Mouse (Mus musculus): ENCODE measurements around the gene Tmem104. TPM values are rescaled to one million over a fixed set of nuclear protein-coding genes. Genes with fewer than 3 reads are reported as not detected.

The Tmem104 gene
- polyA plus RNA-seq, 1 experiment from 2014 or later = 8.4 TPM

DNA sequence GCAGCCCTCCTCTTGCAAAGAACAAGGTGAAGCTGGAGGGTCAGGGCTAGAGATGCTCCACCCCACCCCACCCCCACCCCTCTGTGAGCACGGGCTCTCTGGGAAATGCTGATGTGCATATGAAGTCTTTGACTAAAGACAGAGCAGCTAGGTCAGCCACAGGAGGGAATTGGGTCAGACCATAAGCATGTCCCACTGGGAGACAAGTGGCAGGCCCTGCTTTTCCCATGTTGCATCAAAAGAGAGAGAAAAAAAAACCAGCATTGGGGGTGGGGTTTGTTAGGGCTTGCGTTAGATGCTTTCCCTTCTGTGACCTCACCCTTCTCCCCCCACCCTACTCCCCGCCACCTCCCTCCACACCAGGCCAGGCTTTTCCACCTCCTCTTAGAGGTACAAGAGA lies 60.0 kb downstream of the Tmem104 start:
- Histone ChIP-seq H3K4me3 (no peak overlapping the region), H3K9ac (no peak overlapping the region), H3K4me1 (replicated peaks) (peaks cover 37% of the 10 kb centered on the region), H3K27ac (ENCODE audit: poor library complexity, severe bottlenecking) (no peak overlapping the region), H3K4me2 (no peak overlapping the region), H3K9me3 (replicated peaks) (no peaks in the 10 kb centered on the region), H3K36me3 (peaks cover 19% of the 10 kb centered on the region), H3K27me3 (replicated peaks) (peaks cover 89% of the 10 kb centered on the region)
- WGBS = 20% methylated on average over 3 of the region's 3 CpGs
- ATAC-seq (ENCODE audit: insufficient number of reproducible peaks, low FRiP score) = no peak

DNA sequence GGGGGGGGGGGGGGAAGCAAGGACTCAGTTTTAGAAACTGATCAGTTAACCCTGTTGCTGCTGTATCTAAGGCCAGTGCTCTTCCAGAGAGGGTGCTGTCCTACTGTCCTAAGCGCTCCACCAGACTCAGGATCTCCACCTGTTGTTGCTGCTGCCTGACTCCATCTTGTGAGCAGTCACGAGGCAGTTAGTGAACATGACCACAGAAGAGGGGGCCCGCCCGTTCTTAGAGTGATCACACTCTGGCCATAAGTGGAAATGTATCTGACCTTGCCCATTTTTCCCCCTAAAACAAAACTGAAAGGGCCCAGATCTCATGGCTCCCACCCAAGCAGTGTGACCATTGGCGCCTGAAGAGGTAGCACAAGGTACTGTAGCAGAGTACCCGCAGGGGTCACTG lies 60.7 kb downstream of the Tmem104 start:
- Histone ChIP-seq H3K4me2 (no peak overlapping the region; the same call in 1 of the 2 replicates), H3K9ac (no peak overlapping the region), H3K36me3 (peaks cover 19% of the 10 kb centered on the region), H3K27me3 (replicated peaks) (peaks cover 91% of the 10 kb centered on the region), H3K9me3 (replicated peaks) (no peaks in the 10 kb centered on the region), H3K4me3 (no peak overlapping the region), H3K27ac (ENCODE audit: poor library complexity, severe bottlenecking) (no peak overlapping the region), H3K4me1 (replicated peaks) (peaks cover 35% of the 10 kb centered on the region)
- 59% methylated on average over 6 of the region's 6 CpGs for whole genome bisulfite sequencing
- no peak for ATAC-seq (ENCODE audit: insufficient number of reproducible peaks, low FRiP score)

- Histone ChIP-seq H3K27ac (ENCODE audit: poor library complexity, severe bottlenecking) (no peak overlapping the region), H3K4me3 (peak overlapping the region; percentile 51), H3K4me2 (peak overlapping the region; percentile 84), H3K4me1 (replicated peaks) (peaks cover 26% of the 10 kb centered on the region), H3K9ac (peak overlapping the region; percentile 25), H3K9me3 (replicated peaks) (no peaks in the 10 kb centered on the region), H3K36me3 (peaks cover 6% of the 10 kb centered on the region; the same call in 1 of the 2 replicates), H3K27me3 (replicated peaks) (peaks cover 100% of the 10 kb centered on the region)
- ATAC-seq (ENCODE audit: insufficient number of reproducible peaks, low FRiP score) = 0 out of 2 replicates have a peak, but pooled peaks have one; percentile 23
- 2% methylated on average over 62 of the region's 63 CpGs for WGBS
Observed at GRCm38 (mm10) chr11:115249721-115250404, 62.6 kb downstream of the Tmem104 start.

DNA sequence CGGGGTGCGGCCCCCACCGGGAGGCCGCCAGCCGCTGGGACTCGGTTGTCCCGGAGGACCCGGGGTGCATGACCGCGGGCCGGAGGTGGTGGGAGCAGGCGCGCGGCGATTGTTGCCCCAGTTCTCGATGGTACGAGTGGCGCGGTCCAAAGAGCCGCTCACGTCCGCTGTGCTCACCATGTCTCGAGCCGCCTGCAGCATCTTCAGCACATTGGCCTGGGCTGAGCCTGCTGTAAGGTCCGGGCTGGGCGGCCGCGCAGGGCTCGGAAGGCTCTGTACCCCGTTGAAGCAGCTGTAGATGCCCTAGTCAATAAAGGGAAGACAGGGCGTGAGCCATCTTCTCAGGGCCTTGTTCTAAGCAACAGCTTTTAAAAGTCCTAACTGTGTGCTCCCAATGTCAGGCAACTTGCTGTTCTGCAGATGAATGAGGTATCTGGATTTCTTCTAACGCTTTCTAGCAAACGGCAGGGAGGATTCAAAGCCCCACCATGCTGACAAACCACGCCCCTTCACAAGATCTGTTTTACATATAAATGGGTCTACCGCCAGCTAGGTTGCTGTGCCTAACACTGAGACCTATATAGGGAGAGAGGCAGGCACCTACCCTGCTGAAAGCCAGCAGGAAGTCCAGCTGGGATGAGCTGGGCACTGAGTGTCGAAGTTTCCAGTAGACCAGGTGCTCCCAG lies 63.3 kb downstream of the Tmem104 start:
- no peaks in the 10 kb centered on the region for H3K36me3 ChIP-seq
- H3K9me3 ChIP-seq (replicated peaks) = no peaks in the 10 kb centered on the region
- H3K9ac ChIP-seq = peak overlapping the region; percentile 25
- peak overlapping the region; percentile 84 for H3K4me2 ChIP-seq
- H3K27ac ChIP-seq (ENCODE audit: poor library complexity, severe bottlenecking) = no peak overlapping the region
- 2% methylated on average over 36 of the region's 36 CpGs for WGBS
- no peak for ATAC-seq (ENCODE audit: insufficient number of reproducible peaks, low FRiP score)
- peaks cover 26% of the 10 kb centered on the region for H3K4me1 ChIP-seq (replicated peaks)
- H3K27me3 ChIP-seq (replicated peaks) = peaks cover 100% of the 10 kb centered on the region
- peak overlapping the region; percentile 51 for H3K4me3 ChIP-seq

DNA sequence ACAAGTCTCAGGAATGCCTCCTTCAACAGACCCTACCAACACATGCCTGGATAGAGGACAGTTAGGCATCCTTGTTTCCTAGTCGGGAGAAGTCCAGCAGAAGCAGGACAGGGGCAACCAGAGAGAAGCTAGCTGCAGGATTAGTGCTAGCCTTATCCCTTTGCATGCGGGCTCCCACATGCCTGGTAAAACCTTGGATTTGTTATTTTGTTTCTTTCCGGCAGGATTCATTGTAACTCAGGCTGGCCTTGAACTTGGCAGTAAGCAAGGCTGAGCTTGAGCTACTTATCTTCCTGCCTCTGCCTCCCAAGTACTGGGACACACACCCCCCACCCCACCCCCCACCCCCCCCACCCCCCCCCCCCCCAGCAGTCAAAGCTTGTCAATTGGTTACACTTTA lies 64.0 kb downstream of the Tmem104 start:
- Histone ChIP-seq H3K36me3 (no peaks in the 10 kb centered on the region), H3K9me3 (replicated peaks) (no peaks in the 10 kb centered on the region), H3K27ac (ENCODE audit: poor library complexity, severe bottlenecking) (no peak overlapping the region), H3K4me1 (replicated peaks) (peaks cover 26% of the 10 kb centered on the region), H3K9ac (no peak overlapping the region), H3K27me3 (replicated peaks) (peaks cover 100% of the 10 kb centered on the region), H3K4me3 (no peak overlapping the region), H3K4me2 (no peak overlapping the region)
- WGBS = 52% methylated on average over 3 of the region's 3 CpGs
- ATAC-seq (ENCODE audit: insufficient number of reproducible peaks, low FRiP score) = no peak

DNA sequence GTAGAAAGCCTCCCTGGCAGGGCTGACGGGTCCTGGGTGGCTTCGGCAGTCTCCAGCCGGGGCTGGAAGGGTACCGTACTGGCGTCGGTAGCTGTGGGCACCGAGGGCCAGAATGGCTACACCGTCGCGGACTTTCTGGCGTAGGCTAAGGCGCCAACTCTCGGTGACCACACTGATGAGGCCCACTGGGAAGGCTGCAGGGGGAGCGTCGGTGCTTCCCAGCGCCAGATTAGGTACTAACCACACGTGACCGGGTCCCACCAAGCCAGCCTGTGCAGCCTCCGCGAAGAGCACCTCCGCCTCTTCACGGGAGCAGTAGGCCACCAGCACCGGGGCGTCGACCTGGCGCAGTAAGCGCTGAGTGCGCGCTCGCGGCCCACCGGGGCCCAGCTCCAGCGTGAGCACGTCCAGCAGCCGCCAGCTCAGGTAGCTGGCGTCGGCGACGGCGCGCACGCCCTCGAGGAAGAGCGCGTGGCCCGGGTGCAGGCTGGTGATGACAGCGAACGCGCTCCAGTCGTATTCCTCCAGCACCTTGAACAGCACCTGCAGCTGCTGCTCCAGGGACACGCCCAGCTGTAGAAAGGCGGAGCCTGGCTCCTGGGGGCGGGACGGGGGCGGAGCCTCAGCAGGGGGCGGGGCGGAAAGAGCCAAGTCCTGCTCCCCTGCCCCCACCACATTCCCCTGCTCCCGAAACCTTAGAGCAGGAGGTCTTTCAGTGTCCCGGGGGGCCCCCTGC lies 70.7 kb downstream of the Tmem104 start:
- H3K9ac ChIP-seq = no peak overlapping the region
- peak overlapping the region; percentile 14; the same call in 1 of the 2 replicates for H3K4me3 ChIP-seq
- H3K4me2 ChIP-seq = peak overlapping the region; percentile 32
- H3K36me3 ChIP-seq = no peaks in the 10 kb centered on the region
- no peak overlapping the region for H3K27ac ChIP-seq (ENCODE audit: poor library complexity, severe bottlenecking)
- no peaks in the 10 kb centered on the region for H3K9me3 ChIP-seq (replicated peaks)
- H3K27me3 ChIP-seq (replicated peaks) = peaks cover 100% of the 10 kb centered on the region
- H3K4me1 ChIP-seq (replicated peaks) = peaks cover 8% of the 10 kb centered on the region
- WGBS = 14% methylated on average over 59 of the region's 59 CpGs
- no peak for ATAC-seq (ENCODE audit: insufficient number of reproducible peaks, low FRiP score)

- no peak for ATAC-seq (ENCODE audit: insufficient number of reproducible peaks, low FRiP score)
- Histone ChIP-seq H3K9me3 (replicated peaks) (no peaks in the 10 kb centered on the region), H3K4me3 (no peak overlapping the region), H3K4me2 (no peak overlapping the region), H3K27me3 (replicated peaks) (peaks cover 100% of the 10 kb centered on the region), H3K9ac (no peak overlapping the region), H3K4me1 (replicated peaks) (peaks cover 8% of the 10 kb centered on the region), H3K27ac (ENCODE audit: poor library complexity, severe bottlenecking) (no peak overlapping the region), H3K36me3 (no peaks in the 10 kb centered on the region)
- WGBS = 64% methylated on average over 4 of the region's 4 CpGs
Observed at GRCm38 (mm10) chr11:115259134-115259533, 71.8 kb downstream of the Tmem104 start.

DNA sequence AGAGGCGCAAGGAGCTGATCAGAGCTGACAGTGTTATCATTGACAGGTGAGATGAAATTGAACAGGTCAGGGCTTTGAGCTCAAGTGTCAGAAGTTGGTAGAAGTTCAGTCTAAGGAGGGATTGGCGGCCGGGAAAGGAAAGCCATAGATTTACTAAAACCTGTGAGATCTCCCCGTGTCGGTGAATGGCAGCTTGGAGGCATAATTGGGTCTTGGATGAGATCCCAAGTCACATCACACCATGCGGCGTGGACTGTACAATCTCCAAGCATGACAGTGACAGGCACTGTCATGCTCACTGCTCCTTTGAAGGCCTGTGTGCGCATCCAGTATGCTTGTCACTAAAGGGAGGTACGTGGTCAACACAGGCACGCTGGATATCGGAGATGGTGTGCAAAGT lies 75.7 kb downstream of the Tmem104 start:
- H3K9me3 ChIP-seq (replicated peaks) = no peaks in the 10 kb centered on the region
- H3K27me3 ChIP-seq (replicated peaks) = peaks cover 100% of the 10 kb centered on the region
- H3K9ac ChIP-seq = no peak overlapping the region
- H3K36me3 ChIP-seq = no peaks in the 10 kb centered on the region
- H3K27ac ChIP-seq (ENCODE audit: poor library complexity, severe bottlenecking) = no peak overlapping the region
- H3K4me1 ChIP-seq (replicated peaks) = peaks cover 28% of the 10 kb centered on the region
- H3K4me2 ChIP-seq = no peak overlapping the region
- H3K4me3 ChIP-seq = no peak overlapping the region
- WGBS = 60% methylated on average over 11 of the region's 11 CpGs
- ATAC-seq (ENCODE audit: insufficient number of reproducible peaks, low FRiP score) = no peak

DNA sequence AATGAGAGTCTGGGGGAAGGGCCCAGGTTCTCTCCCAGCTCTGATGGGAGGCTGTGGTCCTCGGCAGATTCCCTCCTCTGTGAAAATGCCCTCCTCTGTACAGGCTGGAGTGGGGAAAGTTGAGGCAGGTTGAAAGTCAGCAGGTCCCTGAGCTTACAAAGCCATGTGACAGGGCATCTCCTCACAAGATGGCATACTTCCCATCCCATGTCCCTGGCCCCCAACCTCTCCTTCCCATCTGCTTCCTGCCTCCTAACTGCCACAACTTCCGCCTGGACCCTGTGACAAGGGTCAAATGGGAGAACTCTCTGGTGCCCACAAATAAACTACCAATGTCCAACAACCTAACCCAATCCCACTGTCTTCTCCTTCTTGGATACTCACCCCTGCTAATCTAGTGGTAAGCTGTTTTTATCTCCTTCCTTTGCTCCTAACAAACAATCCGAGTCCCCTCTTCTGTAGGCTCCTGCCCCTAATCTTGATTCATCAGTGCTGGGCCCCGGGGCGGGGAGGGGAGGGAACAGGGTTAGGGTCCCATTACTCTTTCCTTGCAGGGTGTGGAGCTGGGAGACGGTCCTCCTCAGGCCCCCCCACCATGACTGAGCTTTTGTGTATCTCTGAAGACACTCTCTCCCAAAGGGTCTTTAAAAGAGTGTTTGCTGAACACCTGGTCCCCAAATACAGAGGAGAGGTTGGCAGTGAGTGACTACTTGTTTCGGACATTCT lies 77.0 kb downstream of the Tmem104 start:
- WGBS = 57% methylated on average over 7 of the region's 7 CpGs
- no peak for ATAC-seq (ENCODE audit: insufficient number of reproducible peaks, low FRiP score)
- no peak overlapping the region for H3K27ac ChIP-seq (ENCODE audit: poor library complexity, severe bottlenecking)

GRCm38 (mm10) chr11:115264862-115265668 lies 77.8 kb downstream of the Tmem104 start:
- no peak overlapping the region for H3K27ac ChIP-seq (ENCODE audit: poor library complexity, severe bottlenecking)
- WGBS = 7% methylated on average over 39 of the region's 39 CpGs
- peak overlapping the region; percentile 34 for H3K4me3 ChIP-seq

More for the DNA sequence above, 77.0 kb downstream of the Tmem104 start:
- Histone ChIP-seq H3K27me3 (replicated peaks) (peaks cover 100% of the 10 kb centered on the region), H3K36me3 (peaks cover 10% of the 10 kb centered on the region), H3K4me2 (no peak overlapping the region), H3K4me1 (replicated peaks) (peaks cover 24% of the 10 kb centered on the region), H3K4me3 (no peak overlapping the region), H3K9ac (no peak overlapping the region), H3K9me3 (replicated peaks) (no peaks in the 10 kb centered on the region)

More at GRCm38 (mm10) chr11:115264862-115265668, 77.8 kb downstream of the Tmem104 start:
- peaks cover 99% of the 10 kb centered on the region for H3K27me3 ChIP-seq (replicated peaks)
- H3K4me1 ChIP-seq (replicated peaks) = peaks cover 24% of the 10 kb centered on the region
- ATAC-seq (ENCODE audit: insufficient number of reproducible peaks, low FRiP score) = no peak
- no peaks in the 10 kb centered on the region for H3K9me3 ChIP-seq (replicated peaks)
- H3K4me2 ChIP-seq = peak overlapping the region; percentile 89
- peaks cover 13% of the 10 kb centered on the region for H3K36me3 ChIP-seq
- H3K9ac ChIP-seq = peak overlapping the region; percentile 31; the same call in 1 of the 2 replicates
